Comparison of ENCODE assay signal across 7 mouse cellular contexts in the genomic region with DNA sequence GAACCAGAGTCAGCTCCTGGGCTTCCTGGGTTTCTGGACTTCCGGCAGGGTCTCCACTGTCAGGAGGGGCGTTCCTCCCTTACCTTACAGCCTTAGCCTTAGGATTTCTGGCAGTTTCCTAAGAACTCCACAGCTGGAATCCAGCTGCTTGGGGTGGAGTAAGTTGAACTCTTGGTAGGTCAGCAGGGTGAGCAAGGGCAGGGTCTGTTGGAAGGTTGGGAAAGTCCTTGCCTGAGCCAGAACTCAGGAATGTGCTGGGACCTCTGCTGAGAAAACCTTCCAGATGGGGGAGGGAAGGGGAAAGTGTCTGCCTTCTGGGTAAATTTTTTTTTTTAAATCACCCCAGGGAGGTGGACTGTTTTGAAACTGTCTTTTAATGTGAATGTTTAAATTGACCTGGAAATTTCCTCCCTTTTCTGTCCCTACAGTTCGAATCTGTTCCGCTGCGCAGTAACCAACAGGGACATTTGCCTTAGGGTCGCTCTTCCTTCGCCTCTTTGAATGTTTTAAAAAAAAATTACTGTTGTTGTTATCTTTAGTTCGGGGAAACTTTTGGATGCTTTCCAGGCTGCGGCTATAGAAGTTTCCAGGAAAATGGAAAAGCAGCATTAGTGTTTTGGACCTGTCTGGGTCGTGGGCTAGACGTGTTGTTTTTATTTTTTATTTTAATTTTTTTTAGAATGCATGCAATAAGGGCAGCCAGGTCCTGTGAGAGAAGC. TPM values are rescaled to one million over a fixed set of nuclear protein-coding genes. Genes with fewer than 3 reads are reported as not detected.
A peak's percentile ranks its signal among the peaks of the same experiment; 100 is the strongest.
DNase-seq lines count a peak whose midpoint lies in the region; ATAC-seq and TF ChIP-seq lines count a peak whose summit lies in the region.

No protein-coding gene starts in this region.

- peak overlapping the region; percentile 94 for H3K27ac ChIP-seq in ES-Bruce4 (ENCODE audit: insufficient read depth, low read length)
- H3K27ac ChIP-seq in heart, embryonic 13.5 days (replicated peaks): peak overlapping the region; percentile 98
- peak overlapping the region; percentile 77 for H3K27ac ChIP-seq in stomach, embryonic 15.5 days

- peak; percentile 85 for DNase-seq in ZHBTc4 (ENCODE audit: low read depth, low spot score)
- peak; percentile 69 to 77 for DNase-seq in kidney, postnatal 4 days
- no peak for DNase-seq in right cerebral cortex, adult 18-20 months

- 43% methylated on average over 11 of the region's 11 CpGs for WGBS in heart, embryonic 13.5 days
- 31% methylated on average over 11 of the region's 11 CpGs for WGBS in stomach, embryonic 15.5 days

- H3K4me3 ChIP-seq in ES-Bruce4 (ENCODE audit: low read depth, low read length): no peak overlapping the region
- no peak overlapping the region for H3K4me3 ChIP-seq in heart, embryonic 13.5 days
- no peak overlapping the region for H3K4me3 ChIP-seq in stomach, embryonic 15.5 days (replicated peaks)

- no peaks in the 10 kb centered on the region for H3K27me3 ChIP-seq in ES-Bruce4 (ENCODE audit: control insufficient read depth, insufficient read depth, low read length, poor library complexity, severe bottlenecking)
- H3K27me3 ChIP-seq in heart, embryonic 13.5 days (replicated peaks): no peaks in the 10 kb centered on the region
- no peaks in the 10 kb centered on the region for H3K27me3 ChIP-seq in stomach, embryonic 15.5 days (replicated peaks)

- no peak for ATAC-seq in heart, embryonic 13.5 days (ENCODE audit: extremely low read depth, insufficient number of reproducible peaks, low FRiP score, low TSS enrichment)
- 0 out of 2 replicates have a peak, but pooled peaks have one; percentile 12 for ATAC-seq in stomach, embryonic 15.5 days (ENCODE audit: insufficient read depth, low FRiP score, low read depth)
- no peak for ATAC-seq in megakaryocyte progenitor cell, adult 5-6 weeks (replicated peaks; ENCODE audit: poor library complexity)

- H3K9me3 ChIP-seq in ES-Bruce4 (replicated peaks; ENCODE audit: control insufficient read depth, insufficient read depth, low read length, poor library complexity, severe bottlenecking): no peaks in the 10 kb centered on the region
- H3K9me3 ChIP-seq in heart, embryonic 13.5 days: no peaks in the 10 kb centered on the region
- H3K9me3 ChIP-seq in stomach, embryonic 15.5 days: no peaks in the 10 kb centered on the region

- peak; percentile 99 for TF ChIP-seq EP300 in ES-Bruce4 (IDR thresholded peaks at IDR 0.05; ENCODE audit: insufficient read depth, low read depth, low read length)

- no peaks in the 10 kb centered on the region for H3K36me3 ChIP-seq in ES-Bruce4 (ENCODE audit: control insufficient read depth, insufficient read depth, low read length, poor library complexity, severe bottlenecking)
- no peaks in the 10 kb centered on the region for H3K36me3 ChIP-seq in heart, embryonic 13.5 days
- H3K36me3 ChIP-seq in stomach, embryonic 15.5 days: no peaks in the 10 kb centered on the region

- no peak overlapping the region for H3K9ac ChIP-seq in ES-Bruce4 (ENCODE audit: low read depth, poor library complexity, severe bottlenecking)
- H3K9ac ChIP-seq in heart, embryonic 13.5 days: peak overlapping the region; percentile 69
- no peak overlapping the region for H3K9ac ChIP-seq in stomach, embryonic 15.5 days

- peak overlapping the region; percentile 36 for H3K4me2 ChIP-seq in heart, embryonic 13.5 days
- H3K4me2 ChIP-seq in stomach, embryonic 15.5 days: peak overlapping the region; percentile 33; the same call in 1 of the 2 replicates

- TF ChIP-seq POLR2A in ES-Bruce4 (IDR thresholded peaks at IDR 0.05; ENCODE audit: insufficient read depth, low read length): no peak

- TF ChIP-seq CTCF in ES-Bruce4 (IDR thresholded peaks at IDR 0.05; ENCODE audit: low read depth, low read length): no peak

- H3K4me1 ChIP-seq in ES-Bruce4 (ENCODE audit: control insufficient read depth, insufficient read depth, low read length): peaks cover 19% of the 10 kb centered on the region
- peaks cover 68% of the 10 kb centered on the region for H3K4me1 ChIP-seq in heart, embryonic 13.5 days
- peaks cover 53% of the 10 kb centered on the region for H3K4me1 ChIP-seq in stomach, embryonic 15.5 days

RNA-seq across cellular contexts. Expression of a gene that starts 15.0 kb away (rescaled TPM):
- 37.9 and 40.3 TPM in 2 replicates for polyA plus RNA-seq in ES-Bruce4 (2011; ENCODE audit: insufficient read depth, insufficient read length, low read depth, missing spikeins)
- 32.7 and 34.1 TPM in 2 replicates for polyA plus RNA-seq in heart, embryonic 13.5 days (2015; fragmentation: Nextera tagmentation; extraction: Ambion mirVana)
- 28.4 and 29.3 TPM in 2 replicates for polyA plus RNA-seq in stomach, embryonic 15.5 days (2015; fragmentation: Nextera tagmentation; extraction: Ambion mirVana)
- 1.4 and 1.8 TPM in 2 replicates for total RNA-seq in megakaryocyte progenitor cell, adult 5-6 weeks (2015)
- total RNA-seq in megakaryocyte progenitor cell, adult 5-6 weeks (2017): 1.6 and 1.7 TPM in 2 replicates

RNA-seq across cellular contexts. Expression of a gene that starts 47.2 kb away (rescaled TPM):
- 21.2 and 23.5 TPM in 2 replicates for polyA plus RNA-seq in ES-Bruce4 (2011; ENCODE audit: insufficient read depth, insufficient read length, low read depth, missing spikeins)
- polyA plus RNA-seq in heart, embryonic 13.5 days (2015; fragmentation: Nextera tagmentation; extraction: Ambion mirVana): 18.4 and 21.3 TPM in 2 replicates
- polyA plus RNA-seq in stomach, embryonic 15.5 days (2015; fragmentation: Nextera tagmentation; extraction: Ambion mirVana): 15.4 and 15.7 TPM in 2 replicates
- total RNA-seq in megakaryocyte progenitor cell, adult 5-6 weeks (2015): 16.7 and 22.0 TPM in 2 replicates
- total RNA-seq in megakaryocyte progenitor cell, adult 5-6 weeks (2017): 17.6 and 23.7 TPM in 2 replicates
